Mouse (Mus musculus): Measurements from ENCODE around the gene Gm20388. TPM values are rescaled to one million over a fixed set of nuclear protein-coding genes. Genes with fewer than 3 reads are reported as not detected.
A peak's percentile ranks its signal among the peaks of the same experiment; 100 is the strongest.

The Gm20388 gene
- polyA plus RNA-seq, 1 experiment from 2014 or later: not detected

- Histone ChIP-seq H3K27me3 (replicated peaks) (peaks cover 92% of the 10 kb centered on the region), H3K9ac (no peak overlapping the region)
- ATAC-seq: no peak
These were observed 2849.5 kb downstream of the Gm20388 start for GRCm38 (mm10) chr8:122760116-122760515.

GRCm38 (mm10) chr8:122761109-122761508, 2850.5 kb downstream of the Gm20388 start:
- H3K4me1 ChIP-seq: peaks cover 27% of the 10 kb centered on the region
- no peaks in the 10 kb centered on the region for H3K9me3 ChIP-seq (replicated peaks)
- no peak overlapping the region for H3K27ac ChIP-seq
- H3K4me3 ChIP-seq: no peak overlapping the region
- WGBS (ENCODE audit: insufficient replicate concordance): 67% methylated on average over 6 of the region's 6 CpGs
- no peak overlapping the region for H3K9ac ChIP-seq
- no peak for ATAC-seq
- H3K4me2 ChIP-seq: no peak overlapping the region
- H3K36me3 ChIP-seq: no peaks in the 10 kb centered on the region
- peaks cover 91% of the 10 kb centered on the region for H3K27me3 ChIP-seq (replicated peaks)

More at GRCm38 (mm10) chr8:122760116-122760515, 2849.5 kb downstream of the Gm20388 start:
- 52% methylated on average over 7 of the region's 7 CpGs for WGBS (ENCODE audit: insufficient replicate concordance)
- H3K4me3 ChIP-seq: no peak overlapping the region
- H3K36me3 ChIP-seq: no peaks in the 10 kb centered on the region
- no peak overlapping the region for H3K4me2 ChIP-seq
- no peak overlapping the region for H3K27ac ChIP-seq
- H3K9me3 ChIP-seq (replicated peaks): no peaks in the 10 kb centered on the region
- peaks cover 27% of the 10 kb centered on the region for H3K4me1 ChIP-seq

- Histone ChIP-seq H3K36me3 (no peaks in the 10 kb centered on the region), H3K27ac (no peak overlapping the region; the same call in 1 of the 2 replicates), H3K4me2 (0 out of 2 replicates have a peak overlapping the region, but pooled peaks have one; percentile 1), H3K4me1 (peaks cover 37% of the 10 kb centered on the region), H3K4me3 (no peak overlapping the region), H3K9ac (0 out of 2 replicates have a peak overlapping the region, but pooled peaks have one; percentile 33), H3K9me3 (replicated peaks) (no peaks in the 10 kb centered on the region), H3K27me3 (replicated peaks) (peaks cover 91% of the 10 kb centered on the region)
- no peak for ATAC-seq
- WGBS (ENCODE audit: insufficient replicate concordance): 37% methylated on average over 12 of the region's 12 CpGs
These were observed 2852.2 kb downstream of the Gm20388 start for GRCm38 (mm10) chr8:122762731-122763266.

DNA sequence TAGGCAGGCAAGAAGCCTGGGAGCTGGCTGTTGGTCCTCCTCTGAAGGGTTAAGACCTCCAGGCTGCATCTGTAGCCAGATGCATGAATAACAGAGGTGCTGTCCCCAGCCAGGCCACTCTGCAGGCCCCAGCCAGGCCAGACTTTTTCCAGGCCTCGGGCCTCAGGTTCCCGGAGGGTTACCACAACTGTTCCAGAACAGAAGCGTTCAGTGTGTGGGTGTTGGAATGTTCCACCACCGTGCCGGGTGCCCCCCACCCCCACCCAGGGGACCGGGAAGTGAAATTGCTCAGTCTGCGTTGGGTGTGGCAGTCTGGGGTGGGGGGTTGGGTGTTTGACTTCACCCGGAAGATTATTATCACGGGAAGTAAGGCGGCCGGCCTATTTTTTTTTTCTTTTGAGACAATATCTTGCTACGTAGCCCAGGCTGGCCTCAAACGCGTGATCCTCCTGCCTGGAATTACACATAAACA, 2852.7 kb downstream of the Gm20388 start:
- Histone ChIP-seq H3K4me2 (0 out of 2 replicates have a peak overlapping the region, but pooled peaks have one; percentile 1), H3K9ac (no peak overlapping the region), H3K27ac (no peak overlapping the region), H3K4me1 (peaks cover 37% of the 10 kb centered on the region), H3K9me3 (replicated peaks) (no peaks in the 10 kb centered on the region), H3K36me3 (no peaks in the 10 kb centered on the region), H3K4me3 (no peak overlapping the region), H3K27me3 (replicated peaks) (peaks cover 90% of the 10 kb centered on the region)
- ATAC-seq: no peak
- WGBS (ENCODE audit: insufficient replicate concordance): 29% methylated on average over 14 of the region's 14 CpGs

DNA sequence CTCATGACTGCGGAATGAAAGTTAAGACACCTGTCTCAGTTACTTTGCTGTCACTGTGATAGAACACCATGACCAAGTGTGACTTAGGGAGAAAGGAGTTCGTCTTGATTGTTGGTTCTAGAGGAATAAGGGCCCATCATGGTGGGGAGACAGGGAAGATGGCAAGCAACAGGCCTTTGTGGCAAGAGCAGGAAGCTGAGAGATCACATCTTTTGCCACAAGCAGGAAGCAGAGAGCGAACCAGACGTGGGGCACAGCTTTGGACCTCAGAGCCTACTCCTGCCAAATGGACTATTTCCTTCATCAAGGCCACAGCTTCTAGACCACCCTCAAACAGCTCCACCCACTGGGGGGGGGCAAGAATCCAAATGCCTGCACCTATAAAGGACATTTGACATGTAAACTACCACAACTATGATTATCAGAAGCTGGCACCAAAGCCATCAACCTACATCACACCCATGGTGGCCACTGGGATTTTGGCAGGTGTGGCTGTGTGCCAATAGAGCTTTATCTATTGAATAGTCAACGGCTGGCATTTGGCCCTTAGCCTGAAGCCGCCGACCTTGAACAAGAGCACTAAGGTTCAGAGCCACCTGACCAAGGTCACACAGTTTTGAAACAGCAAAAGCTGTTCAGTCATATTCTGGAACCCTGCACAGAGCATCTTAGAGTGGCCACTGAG, 2854.3 kb downstream of the Gm20388 start:
- Histone ChIP-seq H3K4me2 (no peak overlapping the region), H3K27ac (no peak overlapping the region), H3K4me3 (no peak overlapping the region), H3K9ac (no peak overlapping the region), H3K36me3 (no peaks in the 10 kb centered on the region), H3K27me3 (replicated peaks) (peaks cover 94% of the 10 kb centered on the region), H3K4me1 (peaks cover 34% of the 10 kb centered on the region), H3K9me3 (replicated peaks) (no peaks in the 10 kb centered on the region)
- no peak for ATAC-seq
- WGBS (ENCODE audit: insufficient replicate concordance): 56% methylated on average over 7 of the region's 7 CpGs

GRCm38 (mm10) chr8:122766189-122766588, 2855.5 kb downstream of the Gm20388 start:
- Histone ChIP-seq H3K27ac (no peak overlapping the region), H3K4me3 (no peak overlapping the region), H3K9me3 (replicated peaks) (no peaks in the 10 kb centered on the region), H3K4me1 (peaks cover 29% of the 10 kb centered on the region), H3K4me2 (no peak overlapping the region), H3K27me3 (replicated peaks) (peaks cover 94% of the 10 kb centered on the region), H3K36me3 (no peaks in the 10 kb centered on the region), H3K9ac (no peak overlapping the region)
- ATAC-seq: no peak
- WGBS (ENCODE audit: insufficient replicate concordance): 58% methylated on average over 5 of the region's 5 CpGs

GRCm38 (mm10) chr8:122766647-122767200, 2856.1 kb downstream of the Gm20388 start:
- no peak for ATAC-seq
- Histone ChIP-seq H3K4me2 (no peak overlapping the region), H3K27ac (no peak overlapping the region), H3K27me3 (replicated peaks) (peaks cover 92% of the 10 kb centered on the region), H3K9ac (no peak overlapping the region), H3K36me3 (no peaks in the 10 kb centered on the region), H3K4me1 (peaks cover 29% of the 10 kb centered on the region), H3K4me3 (no peak overlapping the region), H3K9me3 (replicated peaks) (no peaks in the 10 kb centered on the region)
- 63% methylated on average over 8 of the region's 8 CpGs for WGBS (ENCODE audit: insufficient replicate concordance)

- Histone ChIP-seq H3K9ac (no peak overlapping the region), H3K9me3 (replicated peaks) (no peaks in the 10 kb centered on the region)
These were observed 2856.6 kb downstream of the Gm20388 start for GRCm38 (mm10) chr8:122767229-122767628.

DNA sequence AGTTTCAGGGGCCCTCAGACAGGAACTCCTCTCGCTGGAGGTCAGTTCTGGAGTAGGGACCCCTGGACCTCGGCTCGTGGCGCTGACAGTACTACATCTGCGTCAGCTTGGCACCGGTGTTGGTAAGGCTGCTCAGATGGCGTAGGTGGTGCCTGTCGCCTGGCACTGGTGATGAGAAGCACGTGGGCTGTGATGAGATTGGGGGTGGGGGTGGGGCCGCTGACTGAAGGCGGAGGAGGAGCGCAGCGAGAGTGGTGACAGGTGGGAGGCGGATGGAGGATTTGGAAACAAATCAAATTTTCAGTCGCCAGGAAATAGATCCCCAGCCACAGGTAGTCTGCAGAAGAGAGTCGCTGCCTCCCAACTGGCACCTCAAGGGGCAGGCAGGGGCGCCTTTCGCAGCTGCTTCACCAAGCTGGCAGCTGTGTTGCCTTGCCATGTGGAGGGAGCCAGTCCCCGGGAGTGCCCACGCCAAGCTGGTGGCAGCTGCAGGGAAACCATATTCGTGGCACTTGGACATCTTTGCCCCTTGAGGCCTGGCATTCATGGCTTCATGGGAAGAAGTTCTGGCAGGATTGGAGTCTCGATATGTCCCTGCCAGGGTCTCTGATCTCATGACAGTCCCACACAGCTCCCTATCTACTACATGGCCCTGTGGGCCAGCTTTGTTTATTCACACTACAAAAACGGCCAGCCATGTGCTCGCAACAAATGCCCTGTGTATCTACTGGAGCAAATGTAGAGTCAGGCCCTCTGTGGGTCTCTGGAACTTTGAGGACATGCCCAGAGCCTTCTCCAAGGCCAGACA, 2858.8 kb downstream of the Gm20388 start:
- no peak for ATAC-seq
- 66% methylated on average over 24 of the region's 24 CpGs for WGBS (ENCODE audit: insufficient replicate concordance)
- Histone ChIP-seq H3K4me2 (no peak overlapping the region), H3K4me1 (peaks cover 10% of the 10 kb centered on the region; the same call in 1 of the 2 replicates), H3K9ac (no peak overlapping the region), H3K27ac (no peak overlapping the region), H3K36me3 (no peaks in the 10 kb centered on the region), H3K9me3 (replicated peaks) (no peaks in the 10 kb centered on the region), H3K4me3 (no peak overlapping the region), H3K27me3 (replicated peaks) (peaks cover 93% of the 10 kb centered on the region)

More at GRCm38 (mm10) chr8:122767229-122767628, 2856.6 kb downstream of the Gm20388 start:
- Histone ChIP-seq H3K4me1 (peaks cover 27% of the 10 kb centered on the region), H3K4me3 (no peak overlapping the region), H3K27me3 (replicated peaks) (peaks cover 92% of the 10 kb centered on the region), H3K4me2 (no peak overlapping the region), H3K36me3 (no peaks in the 10 kb centered on the region), H3K27ac (no peak overlapping the region)
- 22% methylated on average over 9 of the region's 9 CpGs for WGBS (ENCODE audit: insufficient replicate concordance)
- ATAC-seq: no peak

- H3K36me3 ChIP-seq: no peaks in the 10 kb centered on the region
- no peak overlapping the region for H3K4me3 ChIP-seq
- H3K9me3 ChIP-seq (replicated peaks): no peaks in the 10 kb centered on the region
- peaks cover 72% of the 10 kb centered on the region for H3K27me3 ChIP-seq (replicated peaks)
- peak overlapping the region; percentile 5; the same call in 1 of the 2 replicates for H3K9ac ChIP-seq
- no peak for ATAC-seq
- WGBS (ENCODE audit: insufficient replicate concordance): 27% methylated on average over 10 of the region's 10 CpGs
- peaks cover 12% of the 10 kb centered on the region for H3K4me1 ChIP-seq
- H3K4me2 ChIP-seq: no peak overlapping the region
- no peak overlapping the region for H3K27ac ChIP-seq
These were observed 2861.9 kb downstream of the Gm20388 start for GRCm38 (mm10) chr8:122772431-122773060.

Data from liver, embryonic 12.5 days (tissue).